Mouse (Mus musculus) splenic B cell, adult 2 months (primary cell): ENCODE data around the gene Cox8a.

Experiments used
- DNase-seq: peaks from one replicate; pipeline ENCODE4 v3.0.0-alpha.2; 2011; ENCODE audit warnings: low read depth, low spot score
- H3K27me3 ChIP-seq: 2 replicates; pipeline ENCODE4 v1.6.1; 2012; ENCODE audit warnings: mild to moderate bottlenecking, low read length, moderate library complexity, mixed read lengths; ENCODE audit not compliant: control insufficient read depth, poor library complexity, insufficient read depth, severe bottlenecking
- H3K36me3 ChIP-seq: 2 replicates; pipeline ENCODE4 v1.6.1; 2012; ENCODE audit warnings: mild to moderate bottlenecking, low read length, moderate library complexity, mixed read lengths; ENCODE audit not compliant: control insufficient read depth, poor library complexity, insufficient read depth, severe bottlenecking

Gene Cox8a

GRCm38 (mm10) chr19:7236011-7236410 is 18.6 kb upstream of the Cox8a start:
- no peak for DNase-seq
- Histone ChIP-seq H3K36me3 (no peaks in the 10 kb centered on the region), H3K27me3 (no peaks in the 10 kb centered on the region)

GRCm38 (mm10) chr19:7235461-7235860 is 18.0 kb upstream of the Cox8a start:
- no peaks in the 10 kb centered on the region for H3K27me3 ChIP-seq
- DNase-seq = no peak

GRCm38 (mm10) chr19:7234537-7235221 is 17.3 kb upstream of the Cox8a start:
- Histone ChIP-seq H3K36me3 (no peaks in the 10 kb centered on the region), H3K27me3 (no peaks in the 10 kb centered on the region)
- DNase-seq = peak; percentile 90

More at GRCm38 (mm10) chr19:7235461-7235860, 18.0 kb upstream of the Cox8a start:
- H3K36me3 ChIP-seq = no peaks in the 10 kb centered on the region

- peak; percentile 70 for DNase-seq
- H3K27me3 ChIP-seq = no peaks in the 10 kb centered on the region
- no peaks in the 10 kb centered on the region; the same call in 1 of the 2 replicates for H3K36me3 ChIP-seq
Measured at GRCm38 (mm10) chr19:7226511-7226914, 9.1 kb upstream of the Cox8a start.

GRCm38 (mm10) chr19:7225096-7225690 is 7.8 kb upstream of the Cox8a start:
- no peaks in the 10 kb centered on the region; the same call in 1 of the 2 replicates for H3K36me3 ChIP-seq
- DNase-seq = no peak
- H3K27me3 ChIP-seq = no peaks in the 10 kb centered on the region

GRCm38 (mm10) chr19:7224253-7224652 is 6.8 kb upstream of the Cox8a start:
- H3K36me3 ChIP-seq = no peaks in the 10 kb centered on the region; the same call in 1 of the 2 replicates
- H3K27me3 ChIP-seq = no peaks in the 10 kb centered on the region
- DNase-seq = no peak

- Histone ChIP-seq H3K27me3 (no peaks in the 10 kb centered on the region), H3K36me3 (no peaks in the 10 kb centered on the region)
- no peak for DNase-seq
Measured at GRCm38 (mm10) chr19:7223488-7223887, 6.1 kb upstream of the Cox8a start.

GRCm38 (mm10) chr19:7222196-7222595 is 4.8 kb upstream of the Cox8a start:
- DNase-seq = no peak
- H3K27me3 ChIP-seq = no peaks in the 10 kb centered on the region
- H3K36me3 ChIP-seq = no peaks in the 10 kb centered on the region

- no peak for DNase-seq
- no peaks in the 10 kb centered on the region; the same call in 1 of the 2 replicates for H3K36me3 ChIP-seq
- no peaks in the 10 kb centered on the region for H3K27me3 ChIP-seq
Measured at GRCm38 (mm10) chr19:7218753-7219152, 1.3 kb upstream of the Cox8a start.

- H3K36me3 ChIP-seq = no peaks in the 10 kb centered on the region; the same call in 1 of the 2 replicates
- DNase-seq = peak; percentile 31
- no peaks in the 10 kb centered on the region for H3K27me3 ChIP-seq
Measured at GRCm38 (mm10) chr19:7217926-7218267, 481 bp upstream of the Cox8a start.

GRCm38 (mm10) chr19:7214484-7214883 is 2.9 kb downstream of the Cox8a start:
- no peaks in the 10 kb centered on the region; the same call in 1 of the 2 replicates for H3K36me3 ChIP-seq
- H3K27me3 ChIP-seq = no peaks in the 10 kb centered on the region
- no peak for DNase-seq

- DNase-seq = no peak
- Histone ChIP-seq H3K27me3 (no peaks in the 10 kb centered on the region), H3K36me3 (no peaks in the 10 kb centered on the region; the same call in 1 of the 2 replicates)
Measured at GRCm38 (mm10) chr19:7213010-7213409, 4.4 kb downstream of the Cox8a start.

- H3K36me3 ChIP-seq = no peaks in the 10 kb centered on the region; the same call in 1 of the 2 replicates
- no peak for DNase-seq
- H3K27me3 ChIP-seq = no peaks in the 10 kb centered on the region
Measured at GRCm38 (mm10) chr19:7212216-7212615, 5.2 kb downstream of the Cox8a start.

GRCm38 (mm10) chr19:7209907-7210646 is 7.3 kb downstream of the Cox8a start:
- DNase-seq = no peak
- no peaks in the 10 kb centered on the region for H3K27me3 ChIP-seq
- H3K36me3 ChIP-seq = no peaks in the 10 kb centered on the region; the same call in 1 of the 2 replicates
